Comparison of ENCODE assay signal across 13 mouse cellular contexts in genomic region chr4:139203381-139203780, GRCm38 (mm10). TPM values are rescaled to one million over a fixed set of nuclear protein-coding genes. Genes with fewer than 3 reads are reported as not detected.
DNase-seq lines count a peak whose midpoint lies in the region; ATAC-seq and TF ChIP-seq lines count a peak whose summit lies in the region.
"Had no signal": no experiment of that assay in that cellular context is flagged by ENCODE, and none has a peak within 500 bp of the region (broad histone marks: within the 10 kb centered on the region; RNA-seq: fewer than 3 reads in every experiment).

No protein-coding gene starts in this region.

- peak overlapping the region; percentile 47 for H3K27ac ChIP-seq in heart, postnatal 0 days (ENCODE audit: low read depth)
- H3K27ac ChIP-seq: forebrain, embryonic 12.5 days; midbrain, embryonic 15.5 days had no signal

- peaks cover 15% of the 10 kb centered on the region for H3K36me3 ChIP-seq in heart, postnatal 0 days (replicated peaks; ENCODE audit: control insufficient read depth, insufficient read depth, low read length)
- H3K36me3 ChIP-seq: midbrain, embryonic 15.5 days had no signal

- ATAC-seq in heart, postnatal 0 days (ENCODE audit: insufficient read depth, low read depth), result no peak
- ATAC-seq: hindbrain, embryonic 16.5 days; midbrain, embryonic 15.5 days had no signal

- intact Hi-C loops in left cerebral cortex, postnatal 10 days (cut with DNase I), result no loop called here

- H3K9ac ChIP-seq in heart, postnatal 0 days (replicated peaks; ENCODE audit: low read depth, low read length), result no peak overlapping the region
- H3K9ac ChIP-seq: forebrain, embryonic 12.5 days; midbrain, embryonic 15.5 days had no signal

- TF ChIP-seq CTCF in heart, postnatal 0 days (IDR thresholded peaks at IDR 0.05; ENCODE audit: low read depth), result no peak

- no peak overlapping the region for H3K4me3 ChIP-seq in heart, postnatal 0 days (ENCODE audit: low read depth, low read length)
- H3K4me3 ChIP-seq: forebrain, embryonic 12.5 days; midbrain, embryonic 15.5 days had no signal

- peaks cover 60% of the 10 kb centered on the region for H3K4me1 ChIP-seq in heart, postnatal 0 days (ENCODE audit: control insufficient read depth, insufficient read depth)

- WGBS in heart, postnatal 0 days, result 61% methylated on average over 2 of the region's 2 CpGs

- H3K27me3 ChIP-seq in heart, postnatal 0 days (ENCODE audit: control insufficient read depth, insufficient read depth, low read length), result no peaks in the 10 kb centered on the region
- H3K27me3 ChIP-seq: forebrain, embryonic 12.5 days; midbrain, embryonic 15.5 days had no signal

- TF ChIP-seq EP300 in heart, postnatal 0 days (IDR thresholded peaks at IDR 0.05; ENCODE audit: low read depth), result no peak

- no peaks in the 10 kb centered on the region for H3K9me3 ChIP-seq in heart, postnatal 0 days (replicated peaks; ENCODE audit: control insufficient read depth, low read length)
- H3K9me3 ChIP-seq: forebrain, embryonic 12.5 days; midbrain, embryonic 15.5 days had no signal

- no peak for DNase-seq in heart, postnatal 0 days (ENCODE audit: low spot score)
- DNase-seq in heart, adult 9 months (ENCODE audit: low spot score in 2 of 2), result no peak
- DNase-seq in spleen, postnatal 36 days (ENCODE audit: low spot score in 2 of 2), result peak; percentile 68 to 71
- no peak for DNase-seq in spleen, postnatal 4 days (ENCODE audit: low spot score in 2 of 2)
- DNase-seq in induced T-regulatory cell, adult 2 months (ENCODE audit: low read depth), result peak; percentile 85
- no peak for DNase-seq in thymus, postnatal 25 days
- DNase-seq in frontal cortex, postnatal 25 days (ENCODE audit: low spot score in 2 of 2), result no peak
- DNase-seq in left cerebral cortex, postnatal 10 days (ENCODE audit: extremely low spot score in 1 of 2, low spot score in 2 of 2), result no peak
- DNase-seq: heart, adult 11 months had no signal

- H3K4me2 ChIP-seq in heart, postnatal 0 days (ENCODE audit: low read depth, low read length), result no peak overlapping the region
- H3K4me2 ChIP-seq: forebrain, embryonic 12.5 days; liver, embryonic 11.5 days; midbrain, embryonic 15.5 days had no signal

RNA-seq across cellular contexts. Expression of gene Capzb, which starts 10.7 kb away (rescaled TPM):
- 131 and 177 TPM in 2 replicates for total RNA-seq in heart, postnatal 0 days (2014; rRNA removed; ENCODE audit: low replicate concordance)
- polyA plus RNA-seq in heart, postnatal 0 days (2015; fragmentation: Nextera tagmentation; extraction: Ambion mirVana), result 355 and 363 TPM in 2 replicates
- 100 to 1,000 TPM; 343 to 357 TPM for total RNA-seq in left cerebral cortex, postnatal 10 days (2021)

Comparison
In these comparisons a context has a peak if more than half of its experiments do, and no peak if none do; other contexts are left out.
1. DNase-seq: peak in spleen, postnatal 36 days (2 of 2) and induced T-regulatory cell, adult 2 months (single experiment); none in heart, postnatal 0 days (single experiment), heart, adult 9 months (0 of 2), spleen, postnatal 4 days (0 of 2), thymus, postnatal 25 days (single experiment), frontal cortex, postnatal 25 days (0 of 2) and left cerebral cortex, postnatal 10 days (0 of 2).